Mouse (Mus musculus) brain, embryonic 14.5 days (tissue): ENCODE measurements around the gene Aarsd1.

Experiments
- CTCF ChIP-seq: fragments of 200-500 bp; IDR thresholded peaks from 2 replicates; pipeline ENCODE4 v1.5.1; 2012; ENCODE audit warnings: inconsistent platforms, mild to moderate bottlenecking, moderate library complexity, borderline replicate concordance; ENCODE audit not compliant: insufficient read depth, insufficient read length; ENCODE audit errors: extremely low read depth
- POLR2A ChIP-seq: fragments of 200-500 bp; IDR thresholded peaks from 2 replicates; pipeline ENCODE4 v1.6.1; 2012; ENCODE audit warnings: mild to moderate bottlenecking, inconsistent platforms, borderline replicate concordance; ENCODE audit not compliant: poor library complexity, insufficient read depth, insufficient read length, severe bottlenecking; ENCODE audit errors: extremely low read depth

DNA sequence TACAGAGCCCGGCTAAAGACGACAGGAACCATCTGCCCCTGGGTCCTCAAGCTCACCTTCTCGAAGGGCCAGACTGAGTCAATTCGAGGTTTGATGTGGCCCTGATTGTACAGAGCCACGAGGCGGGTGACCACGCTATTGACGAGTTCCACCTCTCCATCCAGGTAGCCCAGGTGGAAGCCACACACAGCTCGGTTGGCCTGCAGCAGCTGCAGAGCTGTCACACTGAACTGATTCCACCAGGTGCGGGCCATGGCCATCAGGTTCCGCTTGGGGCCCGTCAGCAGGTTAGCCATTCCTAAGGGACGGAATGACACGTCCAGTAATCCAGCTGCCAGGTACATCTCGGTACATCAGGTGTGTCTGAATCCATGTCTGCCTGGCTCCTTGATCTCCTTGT is 42.9 kb upstream of the Aarsd1 start:
- TF ChIP-seq CTCF, result no peak
- TF ChIP-seq POLR2A, result no peak
